Mouse (Mus musculus) hindbrain, embryonic 16.5 days (tissue): ENCODE measurements around the gene Dip2b. TPM values are rescaled to one million over a fixed set of nuclear protein-coding genes. Genes with fewer than 3 reads are reported as not detected.

Source experiments
- ATAC-seq: fragments of 200-750 bp; cut with Nextera tagmentation; 2 replicates; pipeline ENCODE4 v1.8.0; 2017; ENCODE audit warnings: moderate TSS enrichment, moderate library complexity
- H3K27ac ChIP-seq: fragments of 300-500 bp; sonication (generic); 2 replicates; pipeline ENCODE4 v1.5.1; 2014; ENCODE audit warnings: low read depth, mild to moderate bottlenecking, control low read depth, low read length, moderate library complexity
- H3K27me3 ChIP-seq: fragments of 300-500 bp; sonication (generic); replicated peaks from 2 replicates; pipeline ENCODE4 v1.6.1; 2014; ENCODE audit warnings: low read length; ENCODE audit not compliant: control insufficient read depth, insufficient read depth
- H3K36me3 ChIP-seq: fragments of 300-500 bp; sonication (generic); 2 replicates; pipeline ENCODE4 v1.6.1; 2014; ENCODE audit warnings: mild to moderate bottlenecking, low read length, moderate library complexity, mixed read lengths; ENCODE audit not compliant: control insufficient read depth, insufficient read depth
- H3K4me1 ChIP-seq: fragments of 300-500 bp; sonication (generic); 2 replicates; pipeline ENCODE4 v1.6.1; 2014; ENCODE audit warnings: low read depth, low read length; ENCODE audit not compliant: control insufficient read depth, insufficient read depth
- H3K4me2 ChIP-seq: fragments of 300-500 bp; sonication (generic); 2 replicates; pipeline ENCODE4 v1.6.1; 2014; ENCODE audit warnings: mild to moderate bottlenecking, low read length, control low read depth, moderate library complexity
- H3K4me3 ChIP-seq: fragments of 300-500 bp; sonication (generic); 2 replicates; pipeline ENCODE4 v1.5.1; 2014; ENCODE audit warnings: mild to moderate bottlenecking, low read length, control low read depth, moderate library complexity
- H3K9ac ChIP-seq: fragments of 300-500 bp; sonication (generic); 2 replicates; pipeline ENCODE4 v1.6.1; 2014; ENCODE audit warnings: low read depth, mild to moderate bottlenecking, control low read depth, low read length, moderate library complexity
- H3K9me3 ChIP-seq: fragments of 300-500 bp; sonication (generic); 2 replicates; pipeline ENCODE4 v1.6.1; 2014; ENCODE audit warnings: mild to moderate bottlenecking, low read length, moderate library complexity; ENCODE audit not compliant: control insufficient read depth
- WGBS: fragments of 180-500 bp; shearing (Covaris S2); extraction: QIAGEN DNeasy Blood & Tissue Kit; methylation state at CpG from one replicate; pipeline ENCODE4 v1.1.7; 2014; 5-methylcytosine and 5-hydroxymethylcytosine counted together
- polyA plus RNA-seq: library from polyadenylated mRNA; unstranded; fragments of >200 nt; fragmentation: Nextera tagmentation; extraction: Ambion mirVana; gene quantifications from 2 replicates; pipeline ENCODE4 v1.2.1, GENCODE M21; 2015

The Dip2b gene
- polyA plus RNA-seq, 1 experiment from 2014 or later, result 12.4 TPM

- Histone ChIP-seq H3K4me2 (no peak overlapping the region), H3K27me3 (no peaks in the 10 kb centered on the region), H3K9ac (no peak overlapping the region), H3K36me3 (peaks cover 41% of the 10 kb centered on the region), H3K27ac (no peak overlapping the region), H3K9me3 (no peaks in the 10 kb centered on the region), H3K4me1 (no peaks in the 10 kb centered on the region), H3K4me3 (no peak overlapping the region)
- ATAC-seq, result no peak
- 83% methylated on average over 10 of the region's 10 CpGs for WGBS
These were observed 145.0 kb downstream of the Dip2b start for GRCm38 (mm10) chr15:100183510-100183909.

GRCm38 (mm10) chr15:100184821-100185496, 146.5 kb downstream of the Dip2b start:
- H3K9me3 ChIP-seq, result no peaks in the 10 kb centered on the region
- no peaks in the 10 kb centered on the region for H3K4me1 ChIP-seq
- H3K27me3 ChIP-seq, result no peaks in the 10 kb centered on the region
- ATAC-seq, result no peak
- no peak overlapping the region for H3K4me2 ChIP-seq
- H3K36me3 ChIP-seq, result peaks cover 40% of the 10 kb centered on the region
- no peak overlapping the region for H3K4me3 ChIP-seq
- H3K27ac ChIP-seq, result no peak overlapping the region
- WGBS, result 85% methylated on average over 5 of the region's 5 CpGs
- no peak overlapping the region for H3K9ac ChIP-seq

- Histone ChIP-seq H3K27ac (no peak overlapping the region), H3K9ac (no peak overlapping the region), H3K4me2 (no peak overlapping the region), H3K4me3 (no peak overlapping the region), H3K4me1 (no peaks in the 10 kb centered on the region), H3K9me3 (no peaks in the 10 kb centered on the region), H3K36me3 (peaks cover 49% of the 10 kb centered on the region), H3K27me3 (no peaks in the 10 kb centered on the region)
- ATAC-seq, result no peak
- WGBS, result 84% methylated on average over 9 of the region's 9 CpGs
These were observed 147.8 kb downstream of the Dip2b start for GRCm38 (mm10) chr15:100186234-100186633.

GRCm38 (mm10) chr15:100186882-100187672, 148.6 kb downstream of the Dip2b start:
- no peak overlapping the region for H3K4me3 ChIP-seq
- no peak overlapping the region for H3K4me2 ChIP-seq
- no peaks in the 10 kb centered on the region for H3K4me1 ChIP-seq
- 95% methylated on average over 8 of the region's 8 CpGs for WGBS
- H3K27ac ChIP-seq, result no peak overlapping the region
- peaks cover 50% of the 10 kb centered on the region for H3K36me3 ChIP-seq
- H3K27me3 ChIP-seq, result no peaks in the 10 kb centered on the region
- H3K9ac ChIP-seq, result no peak overlapping the region
- ATAC-seq, result no peak
- no peaks in the 10 kb centered on the region for H3K9me3 ChIP-seq

- Histone ChIP-seq H3K9me3 (no peaks in the 10 kb centered on the region), H3K4me1 (no peaks in the 10 kb centered on the region), H3K4me3 (no peak overlapping the region), H3K27me3 (no peaks in the 10 kb centered on the region), H3K9ac (no peak overlapping the region; the same call in 1 of the 2 replicates), H3K4me2 (no peak overlapping the region), H3K36me3 (peaks cover 57% of the 10 kb centered on the region), H3K27ac (no peak overlapping the region)
- no peak for ATAC-seq
- WGBS, result 92% methylated on average over 5 of the region's 5 CpGs
These were observed 150.1 kb downstream of the Dip2b start for GRCm38 (mm10) chr15:100188542-100188941.

GRCm38 (mm10) chr15:100188962-100189404, 150.5 kb downstream of the Dip2b start:
- H3K4me1 ChIP-seq, result no peaks in the 10 kb centered on the region
- H3K4me3 ChIP-seq, result no peak overlapping the region
- H3K9me3 ChIP-seq, result no peaks in the 10 kb centered on the region
- no peak overlapping the region for H3K27ac ChIP-seq
- H3K4me2 ChIP-seq, result no peak overlapping the region
- no peak for ATAC-seq
- WGBS, result 77% methylated on average over 14 of the region's 14 CpGs
- peaks cover 53% of the 10 kb centered on the region for H3K36me3 ChIP-seq
- no peaks in the 10 kb centered on the region for H3K27me3 ChIP-seq
- H3K9ac ChIP-seq, result no peak overlapping the region; the same call in 1 of the 2 replicates

GRCm38 (mm10) chr15:100190083-100190482, 151.6 kb downstream of the Dip2b start:
- Histone ChIP-seq H3K36me3 (peaks cover 54% of the 10 kb centered on the region), H3K27ac (no peak overlapping the region)
- 95% methylated on average over 5 of the region's 5 CpGs for WGBS

GRCm38 (mm10) chr15:100198983-100199745, 160.7 kb downstream of the Dip2b start:
- Histone ChIP-seq H3K36me3 (peaks cover 30% of the 10 kb centered on the region), H3K9me3 (no peaks in the 10 kb centered on the region), H3K9ac (no peak overlapping the region), H3K4me2 (no peak overlapping the region), H3K27ac (no peak overlapping the region), H3K4me3 (no peak overlapping the region), H3K4me1 (no peaks in the 10 kb centered on the region), H3K27me3 (no peaks in the 10 kb centered on the region)
- no peak for ATAC-seq
- 77% methylated on average over 11 of the region's 11 CpGs for WGBS

More at GRCm38 (mm10) chr15:100190083-100190482, 151.6 kb downstream of the Dip2b start:
- Histone ChIP-seq H3K9ac (no peak overlapping the region), H3K4me3 (no peak overlapping the region), H3K27me3 (no peaks in the 10 kb centered on the region), H3K4me1 (no peaks in the 10 kb centered on the region), H3K9me3 (no peaks in the 10 kb centered on the region), H3K4me2 (no peak overlapping the region)
- ATAC-seq, result no peak

GRCm38 (mm10) chr15:100199790-100200189, 161.3 kb downstream of the Dip2b start:
- Histone ChIP-seq H3K27me3 (no peaks in the 10 kb centered on the region), H3K4me3 (no peak overlapping the region), H3K4me1 (no peaks in the 10 kb centered on the region), H3K4me2 (no peak overlapping the region), H3K27ac (no peak overlapping the region), H3K9ac (no peak overlapping the region), H3K36me3 (peaks cover 25% of the 10 kb centered on the region), H3K9me3 (no peaks in the 10 kb centered on the region)
- WGBS, result 79% methylated on average over 3 of the region's 3 CpGs
- ATAC-seq, result no peak
